Mouse (Mus musculus) kidney, adult 9 months (tissue): Measurements from ENCODE around the gene Vmn1r104.
"Not testable (repeated sequence)": the region's sequence is repeated elsewhere in the genome, so short reads cannot be mapped to it uniquely, and the experiment has no call there.

Source experiments
- DNase-seq: peaks from one replicate; pipeline ENCODE4 v3.0.0; 2022

Vmn1r104 gene

DNA sequence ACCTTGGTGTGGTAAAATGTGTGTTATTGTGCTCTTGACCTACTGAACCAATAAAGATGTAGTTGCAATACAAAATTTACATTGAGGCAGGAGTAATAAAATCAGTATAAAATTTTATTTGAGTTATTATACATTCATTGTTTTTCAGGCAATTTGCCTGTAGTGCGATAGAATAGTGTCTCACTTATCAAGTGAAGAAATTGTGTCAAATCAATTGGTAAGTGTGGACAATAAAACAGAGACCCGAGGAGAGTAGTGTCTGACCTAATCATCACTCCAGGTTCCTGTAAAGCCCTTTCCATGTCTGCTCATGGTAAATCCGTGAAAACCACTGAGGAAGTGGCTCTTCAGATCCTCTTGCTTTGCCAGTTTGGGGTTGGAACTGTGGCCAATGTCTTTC, at the start of gene Vmn1r104:
TSS of gene Vmn1r104 (plus strand) at position 301 of the 400 bp plus-strand sequence.
- DNase-seq, result not testable (repeated sequence)

DNA sequence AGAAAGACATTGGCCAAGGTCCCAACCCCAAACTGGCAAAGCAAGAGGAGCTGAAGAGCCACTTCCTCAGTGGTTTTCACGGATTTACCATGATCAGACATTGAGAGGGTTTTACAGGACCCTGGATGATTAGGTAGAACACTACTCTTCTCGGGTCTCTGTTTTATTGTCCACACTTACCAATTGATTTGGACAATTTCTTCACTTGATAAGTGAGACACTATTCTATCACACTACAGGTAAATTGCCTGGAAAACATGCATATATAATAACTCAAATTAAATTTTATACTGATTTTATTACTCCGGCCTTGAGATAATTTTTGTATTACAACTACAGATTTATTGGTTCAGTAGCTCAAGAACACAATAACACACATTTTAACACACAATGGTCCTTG, 23.2 kb upstream of the Vmn1r104 start, which contains the start of gene Vmn1r103:
TSS of gene Vmn1r103 (minus strand) at position 101 of the 400 bp plus-strand sequence.
- not testable (repeated sequence) for DNase-seq

DNA sequence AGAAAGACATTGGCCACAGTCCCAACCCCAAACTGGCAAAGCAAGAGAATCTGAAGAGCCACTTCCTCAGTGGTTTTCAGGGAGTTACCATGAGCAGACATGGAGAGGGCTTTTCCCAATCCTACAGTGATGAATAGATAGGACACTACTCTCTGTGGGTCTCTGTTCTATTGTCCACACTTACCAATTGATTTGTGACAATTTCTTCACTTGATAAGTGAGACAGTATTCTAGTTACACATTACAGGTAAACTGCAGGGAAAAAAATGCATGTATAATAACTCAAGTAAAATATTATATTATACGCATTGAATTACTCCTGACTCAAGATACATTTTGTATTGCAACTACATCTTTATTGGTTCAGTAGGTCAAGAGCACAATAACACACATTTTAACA, 12.0 kb downstream of the Vmn1r104 start, which contains the start of gene Gm5726:
TSS of gene Gm5726 (minus strand) at position 101 of the 400 bp plus-strand sequence.
- not testable (repeated sequence) for DNase-seq

DNA sequence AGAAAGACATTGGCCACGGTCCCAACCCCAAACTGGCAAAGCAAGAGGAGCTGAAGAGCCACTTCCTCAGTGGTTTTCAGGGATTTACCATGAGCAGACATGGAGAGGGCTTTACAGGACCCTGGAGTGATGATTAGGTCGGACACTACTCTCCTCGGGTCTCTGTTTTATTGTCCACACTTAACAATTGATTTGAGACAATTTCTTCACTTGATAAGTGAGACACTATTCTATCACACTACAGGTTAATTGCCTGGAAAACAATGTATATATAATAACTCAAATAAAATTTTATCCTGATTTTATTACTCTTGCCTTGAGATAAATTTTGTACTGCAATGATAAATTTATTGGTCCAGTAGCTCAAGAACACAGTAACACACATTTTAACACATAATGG, 42.5 kb downstream of the Vmn1r104 start, which contains the start of gene Gm4141:
TSS of gene Gm4141 (minus strand) at position 101 of the 400 bp plus-strand sequence.
- DNase-seq, result not testable (repeated sequence)
